Mouse (Mus musculus): ENCODE measurements around the gene Dlg1. TPM values are rescaled to one million over a fixed set of nuclear protein-coding genes. Genes with fewer than 3 reads are reported as not detected.

Gene Dlg1
- polyA plus RNA-seq (2015; fragmentation: Nextera tagmentation; extraction: Ambion mirVana) = 8.8 and 10.3 TPM in 2 replicates

DNA sequence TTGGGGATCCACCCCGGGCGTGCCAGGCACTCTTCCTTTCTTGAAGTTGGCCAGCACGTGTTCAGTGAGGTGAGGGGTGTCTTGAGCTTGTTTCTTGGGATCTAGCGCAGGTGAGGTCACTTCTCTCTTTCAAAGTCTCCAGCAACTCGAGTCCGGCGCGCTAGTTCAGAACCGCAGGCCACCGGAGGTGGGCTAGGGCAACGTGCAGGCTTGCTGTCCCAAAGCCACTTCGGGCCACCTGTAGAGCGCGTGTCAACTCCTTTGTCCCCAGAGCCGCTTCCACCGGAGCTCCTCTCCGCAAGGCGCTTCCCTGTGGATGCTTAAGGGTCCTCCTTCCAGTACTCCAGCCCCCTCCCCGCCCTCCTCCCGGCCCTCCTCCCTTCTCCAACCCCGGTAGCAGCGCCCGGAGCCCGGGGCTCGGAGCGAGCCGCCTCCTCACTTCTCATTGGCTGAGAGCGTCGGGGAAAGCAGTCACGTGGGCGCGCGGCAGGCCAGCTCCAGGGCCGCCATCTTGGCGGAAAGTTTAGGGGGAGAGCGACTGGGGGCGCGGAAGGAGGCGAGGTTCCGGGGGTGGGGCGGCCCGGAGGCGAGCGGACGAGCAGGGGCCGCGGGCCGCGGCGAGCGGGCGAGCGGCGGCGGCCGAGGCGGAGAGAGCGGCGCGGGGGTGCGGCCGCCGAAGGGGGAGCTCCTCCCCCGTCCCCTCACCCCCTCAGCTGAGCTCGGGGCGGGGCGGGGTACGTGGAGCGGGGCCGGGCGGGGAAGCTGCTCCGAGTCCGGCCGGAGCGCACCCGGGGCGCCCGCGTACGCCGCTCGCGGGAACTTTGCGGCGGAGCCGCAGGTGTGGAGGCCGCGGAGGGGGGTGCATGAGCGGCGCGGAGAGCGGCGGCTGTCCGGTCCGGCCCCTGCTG, at the start of gene Dlg1:
Gene Dlg1 (plus strand): TSS at position 65 of the 908 bp plus-strand sequence.
- Histone ChIP-seq H3K27me3 (peaks cover 33% of the 10 kb centered on the region), H3K9me3 (replicated peaks) (no peaks in the 10 kb centered on the region), H3K27ac (peak within 1 kb of the TSS; percentile 90), H3K4me1 (replicated peaks) (peaks cover 45% of the 10 kb centered on the region), H3K36me3 (peaks cover 21% of the 10 kb centered on the region), H3K4me3 (replicated peaks) (peak within 1 kb of the TSS; percentile 99), H3K4me2 (peak within 1 kb of the TSS; percentile 96), H3K9ac (peak within 1 kb of the TSS; percentile 99)
- DNase-seq = peak; percentile 80
- ATAC-seq (ENCODE audit: low read depth) = peak; percentile 93
- under 1% methylated on average over 85 of the region's 95 CpGs for WGBS (ENCODE audit: insufficient replicate concordance)

- H3K36me3 ChIP-seq = no peaks in the 10 kb centered on the region
- H3K27ac ChIP-seq = no peak overlapping the region
- no peaks in the 10 kb centered on the region for H3K9me3 ChIP-seq (replicated peaks)
- peaks cover 9% of the 10 kb centered on the region for H3K27me3 ChIP-seq
- no peak overlapping the region for H3K4me3 ChIP-seq (replicated peaks)
- H3K4me1 ChIP-seq (replicated peaks) = peaks cover 10% of the 10 kb centered on the region
- no peak overlapping the region for H3K4me2 ChIP-seq
- DNase-seq = no peak
- no peak overlapping the region for H3K9ac ChIP-seq
- 77% methylated on average over 2 of the region's 2 CpGs for WGBS (ENCODE audit: insufficient replicate concordance)
- no peak for ATAC-seq (ENCODE audit: low read depth)
Observed at GRCm38 (mm10) chr16:31616382-31616781, 46.9 kb upstream of the Dlg1 start.

DNA sequence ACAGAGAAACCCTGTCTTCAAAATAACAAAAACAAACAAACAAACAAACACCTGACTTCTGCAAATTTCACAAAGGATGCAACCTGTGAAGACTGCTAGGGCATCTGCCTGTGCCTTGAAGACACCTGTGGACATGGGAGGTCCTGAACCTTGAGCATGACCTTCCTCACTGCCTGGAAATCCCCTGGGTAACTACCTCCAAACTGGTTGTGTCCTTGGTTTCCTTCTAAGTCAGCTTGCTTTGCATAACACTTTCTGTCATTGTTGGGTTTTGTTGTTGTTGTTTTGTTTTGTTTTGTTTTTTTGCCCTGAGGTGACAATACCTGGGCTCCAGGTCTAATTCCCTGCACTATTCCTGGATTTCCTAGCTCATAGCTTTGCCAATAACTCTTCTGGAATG, 46.1 kb upstream of the Dlg1 start:
- no peak overlapping the region for H3K27ac ChIP-seq
- no peak overlapping the region for H3K9ac ChIP-seq
- H3K36me3 ChIP-seq = no peaks in the 10 kb centered on the region
- H3K9me3 ChIP-seq (replicated peaks) = no peaks in the 10 kb centered on the region
- H3K4me3 ChIP-seq (replicated peaks) = no peak overlapping the region
- no peak overlapping the region for H3K4me2 ChIP-seq
- H3K27me3 ChIP-seq = peaks cover 9% of the 10 kb centered on the region
- H3K4me1 ChIP-seq (replicated peaks) = peaks cover 10% of the 10 kb centered on the region
- ATAC-seq (ENCODE audit: low read depth) (no peak), DNase-seq (no peak)

GRCm38 (mm10) chr16:31617823-31618371, 45.3 kb upstream of the Dlg1 start:
- H3K27ac ChIP-seq = no peak overlapping the region
- H3K9ac ChIP-seq = no peak overlapping the region
- H3K4me1 ChIP-seq (replicated peaks) = peaks cover 10% of the 10 kb centered on the region
- H3K9me3 ChIP-seq (replicated peaks) = no peaks in the 10 kb centered on the region
- H3K27me3 ChIP-seq = peaks cover 9% of the 10 kb centered on the region
- H3K4me2 ChIP-seq = no peak overlapping the region
- DNase-seq (no peak), ATAC-seq (ENCODE audit: low read depth) (no peak)
- H3K4me3 ChIP-seq (replicated peaks) = no peak overlapping the region
- 37% methylated on average over 10 of the region's 10 CpGs for WGBS (ENCODE audit: insufficient replicate concordance)
- H3K36me3 ChIP-seq = no peaks in the 10 kb centered on the region

- Histone ChIP-seq H3K4me3 (replicated peaks) (no peak overlapping the region), H3K4me1 (replicated peaks) (peaks cover 7% of the 10 kb centered on the region), H3K27me3 (peaks cover 9% of the 10 kb centered on the region), H3K9me3 (replicated peaks) (no peaks in the 10 kb centered on the region), H3K36me3 (no peaks in the 10 kb centered on the region), H3K27ac (no peak overlapping the region), H3K4me2 (no peak overlapping the region), H3K9ac (no peak overlapping the region)
- ATAC-seq (ENCODE audit: low read depth) = no peak
- WGBS (ENCODE audit: insufficient replicate concordance) = 62% methylated on average over 9 of the region's 9 CpGs
- no peak for DNase-seq
Observed at GRCm38 (mm10) chr16:31618671-31619070, 44.6 kb upstream of the Dlg1 start.

GRCm38 (mm10) chr16:31619675-31620335, 43.4 kb upstream of the Dlg1 start:
- H3K9ac ChIP-seq = no peak overlapping the region
- H3K27ac ChIP-seq = no peak overlapping the region
- 80% methylated on average over 6 of the region's 6 CpGs for WGBS (ENCODE audit: insufficient replicate concordance)
- no peak overlapping the region for H3K4me2 ChIP-seq
- H3K9me3 ChIP-seq (replicated peaks) = no peaks in the 10 kb centered on the region
- peaks cover 9% of the 10 kb centered on the region for H3K27me3 ChIP-seq
- no peak for ATAC-seq (ENCODE audit: low read depth)
- H3K4me1 ChIP-seq (replicated peaks) = peaks cover 13% of the 10 kb centered on the region
- DNase-seq = no peak
- no peak overlapping the region for H3K4me3 ChIP-seq (replicated peaks)
- H3K36me3 ChIP-seq = no peaks in the 10 kb centered on the region

- no peak for ATAC-seq (ENCODE audit: low read depth)
- H3K9ac ChIP-seq = no peak overlapping the region
- H3K27ac ChIP-seq = no peak overlapping the region
- 60% methylated on average over 1 of the region's 1 CpGs for WGBS (ENCODE audit: insufficient replicate concordance)
- peaks cover 30% of the 10 kb centered on the region for H3K4me1 ChIP-seq (replicated peaks)
- H3K9me3 ChIP-seq (replicated peaks) = no peaks in the 10 kb centered on the region
- H3K27me3 ChIP-seq = peaks cover 9% of the 10 kb centered on the region
- DNase-seq = no peak
- H3K4me2 ChIP-seq = no peak overlapping the region
- no peak overlapping the region for H3K4me3 ChIP-seq (replicated peaks)
- H3K36me3 ChIP-seq = no peaks in the 10 kb centered on the region
Observed at GRCm38 (mm10) chr16:31622356-31622755, 40.9 kb upstream of the Dlg1 start.

- WGBS (ENCODE audit: insufficient replicate concordance) = 77% methylated on average over 6 of the region's 6 CpGs
Observed at GRCm38 (mm10) chr16:31623136-31623535, 40.1 kb upstream of the Dlg1 start.

GRCm38 (mm10) chr16:31624749-31625148, 38.5 kb upstream of the Dlg1 start:
- Histone ChIP-seq H3K9me3 (replicated peaks) (no peaks in the 10 kb centered on the region), H3K4me1 (replicated peaks) (peaks cover 30% of the 10 kb centered on the region), H3K27ac (peak overlapping the region; percentile 58), H3K9ac (no peak overlapping the region), H3K4me3 (replicated peaks) (no peak overlapping the region), H3K4me2 (peak overlapping the region; percentile 2; the same call in 1 of the 2 replicates), H3K27me3 (no peaks in the 10 kb centered on the region), H3K36me3 (no peaks in the 10 kb centered on the region)
- WGBS (ENCODE audit: insufficient replicate concordance) = 18% methylated on average over 1 of the region's 1 CpGs
- ATAC-seq (ENCODE audit: low read depth) (peak; percentile 92), DNase-seq (peak; percentile 69)

More at GRCm38 (mm10) chr16:31623136-31623535, 40.1 kb upstream of the Dlg1 start:
- no peak overlapping the region for H3K4me2 ChIP-seq
- no peaks in the 10 kb centered on the region for H3K36me3 ChIP-seq
- ATAC-seq (ENCODE audit: low read depth) (no peak), DNase-seq (no peak)
- no peaks in the 10 kb centered on the region for H3K9me3 ChIP-seq (replicated peaks)
- no peak overlapping the region for H3K9ac ChIP-seq
- H3K4me3 ChIP-seq (replicated peaks) = no peak overlapping the region
- H3K4me1 ChIP-seq (replicated peaks) = peaks cover 30% of the 10 kb centered on the region
- H3K27ac ChIP-seq = no peak overlapping the region
- H3K27me3 ChIP-seq = peaks cover 3% of the 10 kb centered on the region; the same call in 1 of the 2 replicates

- Histone ChIP-seq H3K36me3 (no peaks in the 10 kb centered on the region), H3K9me3 (replicated peaks) (no peaks in the 10 kb centered on the region), H3K9ac (no peak overlapping the region), H3K4me2 (no peak overlapping the region), H3K4me1 (replicated peaks) (peaks cover 38% of the 10 kb centered on the region), H3K27me3 (no peaks in the 10 kb centered on the region), H3K4me3 (replicated peaks) (no peak overlapping the region), H3K27ac (no peak overlapping the region)
- ATAC-seq (ENCODE audit: low read depth) (no peak), DNase-seq (no peak)
- whole genome bisulfite sequencing (ENCODE audit: insufficient replicate concordance) = 74% methylated on average over 6 of the region's 6 CpGs
Observed at GRCm38 (mm10) chr16:31626331-31626730, 36.9 kb upstream of the Dlg1 start.

- no peak for ATAC-seq (ENCODE audit: low read depth)
- Histone ChIP-seq H3K36me3 (no peaks in the 10 kb centered on the region), H3K9ac (no peak overlapping the region), H3K27me3 (no peaks in the 10 kb centered on the region), H3K27ac (no peak overlapping the region), H3K9me3 (replicated peaks) (no peaks in the 10 kb centered on the region), H3K4me3 (replicated peaks) (no peak overlapping the region), H3K4me2 (no peak overlapping the region), H3K4me1 (replicated peaks) (peaks cover 23% of the 10 kb centered on the region)
- WGBS (ENCODE audit: insufficient replicate concordance) = 75% methylated on average over 4 of the region's 4 CpGs
- no peak for DNase-seq
Observed at GRCm38 (mm10) chr16:31630381-31630780, 32.9 kb upstream of the Dlg1 start.

All from liver, embryonic 13.5 days (tissue).